Mouse (Mus musculus): Measurements from ENCODE around the gene Alox5. TPM values are rescaled to one million over a fixed set of nuclear protein-coding genes. Genes with fewer than 3 reads are reported as not detected.

Gene Alox5
- polyA plus RNA-seq, 1 experiment from 2014 or later: 0.94 TPM

GRCm38 (mm10) chr6:116398136-116398535, 62.8 kb downstream of the Alox5 start:
- no peak for ATAC-seq
- 18% methylated on average over 2 of the region's 2 CpGs for WGBS
- H3K27ac ChIP-seq (ENCODE audit: low read depth, low read length): no peak overlapping the region
- peaks cover 5% of the 10 kb centered on the region for H3K4me1 ChIP-seq (ENCODE audit: control insufficient read depth, insufficient read depth, low read depth, low read length)
- H3K4me3 ChIP-seq (ENCODE audit: low read length): no peak overlapping the region
- H3K36me3 ChIP-seq (ENCODE audit: control insufficient read depth, insufficient read depth, low read length): peaks cover 5% of the 10 kb centered on the region
- H3K9me3 ChIP-seq (ENCODE audit: control insufficient read depth, low read length): no peaks in the 10 kb centered on the region
- H3K27me3 ChIP-seq (replicated peaks; ENCODE audit: control insufficient read depth, insufficient read depth, low read length): no peaks in the 10 kb centered on the region
- no peak overlapping the region for H3K9ac ChIP-seq (ENCODE audit: low read depth, low read length)
- H3K4me2 ChIP-seq (ENCODE audit: low read length): no peak overlapping the region

GRCm38 (mm10) chr6:116397621-116398020, 63.4 kb downstream of the Alox5 start:
- Histone ChIP-seq H3K9me3 (ENCODE audit: control insufficient read depth, low read length) (no peaks in the 10 kb centered on the region), H3K4me1 (ENCODE audit: control insufficient read depth, insufficient read depth, low read depth, low read length) (peaks cover 5% of the 10 kb centered on the region), H3K27ac (ENCODE audit: low read depth, low read length) (peak overlapping the region; percentile 42; the same call in 1 of the 2 replicates), H3K36me3 (ENCODE audit: control insufficient read depth, insufficient read depth, low read length) (peaks cover 5% of the 10 kb centered on the region), H3K4me2 (ENCODE audit: low read length) (no peak overlapping the region), H3K27me3 (replicated peaks; ENCODE audit: control insufficient read depth, insufficient read depth, low read length) (no peaks in the 10 kb centered on the region), H3K4me3 (ENCODE audit: low read length) (no peak overlapping the region), H3K9ac (ENCODE audit: low read depth, low read length) (no peak overlapping the region)
- peak; percentile 63 for ATAC-seq
- 11% methylated on average over 6 of the region's 6 CpGs for WGBS

GRCm38 (mm10) chr6:116394916-116395648, 65.9 kb downstream of the Alox5 start:
- Histone ChIP-seq H3K27ac (ENCODE audit: low read depth, low read length) (no peak overlapping the region), H3K27me3 (replicated peaks; ENCODE audit: control insufficient read depth, insufficient read depth, low read length) (no peaks in the 10 kb centered on the region), H3K9me3 (ENCODE audit: control insufficient read depth, low read length) (no peaks in the 10 kb centered on the region), H3K4me3 (ENCODE audit: low read length) (no peak overlapping the region), H3K4me2 (ENCODE audit: low read length) (no peak overlapping the region), H3K4me1 (ENCODE audit: control insufficient read depth, insufficient read depth, low read depth, low read length) (peaks cover 5% of the 10 kb centered on the region), H3K36me3 (ENCODE audit: control insufficient read depth, insufficient read depth, low read length) (no peaks in the 10 kb centered on the region), H3K9ac (ENCODE audit: low read depth, low read length) (no peak overlapping the region)
- WGBS: 73% methylated on average over 2 of the region's 2 CpGs
- no peak for ATAC-seq

- H3K9me3 ChIP-seq (ENCODE audit: control insufficient read depth, low read length): no peaks in the 10 kb centered on the region
- H3K4me1 ChIP-seq (ENCODE audit: control insufficient read depth, insufficient read depth, low read depth, low read length): peaks cover 12% of the 10 kb centered on the region
- H3K27ac ChIP-seq (ENCODE audit: low read depth, low read length): no peak overlapping the region
- no peak overlapping the region for H3K4me2 ChIP-seq (ENCODE audit: low read length)
- no peaks in the 10 kb centered on the region for H3K36me3 ChIP-seq (ENCODE audit: control insufficient read depth, insufficient read depth, low read length)
- no peaks in the 10 kb centered on the region for H3K27me3 ChIP-seq (replicated peaks; ENCODE audit: control insufficient read depth, insufficient read depth, low read length)
- H3K9ac ChIP-seq (ENCODE audit: low read depth, low read length): no peak overlapping the region
- ATAC-seq: no peak
- no peak overlapping the region for H3K4me3 ChIP-seq (ENCODE audit: low read length)
Measured at GRCm38 (mm10) chr6:116389481-116389880, 71.5 kb downstream of the Alox5 start.

GRCm38 (mm10) chr6:116388068-116388467, 72.9 kb downstream of the Alox5 start:
- H3K27me3 ChIP-seq (replicated peaks; ENCODE audit: control insufficient read depth, insufficient read depth, low read length): no peaks in the 10 kb centered on the region

GRCm38 (mm10) chr6:116386506-116386905, 74.5 kb downstream of the Alox5 start:
- Histone ChIP-seq H3K27me3 (replicated peaks; ENCODE audit: control insufficient read depth, insufficient read depth, low read length) (no peaks in the 10 kb centered on the region), H3K4me2 (ENCODE audit: low read length) (peak overlapping the region; percentile 38), H3K27ac (ENCODE audit: low read depth, low read length) (no peak overlapping the region; the same call in 1 of the 2 replicates), H3K4me3 (ENCODE audit: low read length) (no peak overlapping the region), H3K4me1 (ENCODE audit: control insufficient read depth, insufficient read depth, low read depth, low read length) (peaks cover 19% of the 10 kb centered on the region), H3K36me3 (ENCODE audit: control insufficient read depth, insufficient read depth, low read length) (no peaks in the 10 kb centered on the region), H3K9ac (ENCODE audit: low read depth, low read length) (no peak overlapping the region), H3K9me3 (ENCODE audit: control insufficient read depth, low read length) (no peaks in the 10 kb centered on the region)
- ATAC-seq: no peak
- 33% methylated on average over 3 of the region's 3 CpGs for WGBS

More at GRCm38 (mm10) chr6:116388068-116388467, 72.9 kb downstream of the Alox5 start:
- Histone ChIP-seq H3K4me1 (ENCODE audit: control insufficient read depth, insufficient read depth, low read depth, low read length) (peaks cover 19% of the 10 kb centered on the region), H3K9ac (ENCODE audit: low read depth, low read length) (no peak overlapping the region), H3K9me3 (ENCODE audit: control insufficient read depth, low read length) (no peaks in the 10 kb centered on the region), H3K4me3 (ENCODE audit: low read length) (no peak overlapping the region), H3K27ac (ENCODE audit: low read depth, low read length) (no peak overlapping the region), H3K36me3 (ENCODE audit: control insufficient read depth, insufficient read depth, low read length) (no peaks in the 10 kb centered on the region), H3K4me2 (ENCODE audit: low read length) (no peak overlapping the region)
- no peak for ATAC-seq
- WGBS: 96% methylated on average over 1 of the region's 1 CpGs

GRCm38 (mm10) chr6:116386045-116386415, 74.9 kb downstream of the Alox5 start:
- no peaks in the 10 kb centered on the region for H3K27me3 ChIP-seq (replicated peaks; ENCODE audit: control insufficient read depth, insufficient read depth, low read length)
- no peaks in the 10 kb centered on the region for H3K36me3 ChIP-seq (ENCODE audit: control insufficient read depth, insufficient read depth, low read length)
- peaks cover 19% of the 10 kb centered on the region for H3K4me1 ChIP-seq (ENCODE audit: control insufficient read depth, insufficient read depth, low read depth, low read length)
- H3K9ac ChIP-seq (ENCODE audit: low read depth, low read length): peak overlapping the region; percentile 28
- WGBS: 20% methylated on average over 4 of the region's 4 CpGs
- peak overlapping the region; percentile 52 for H3K27ac ChIP-seq (ENCODE audit: low read depth, low read length)
- ATAC-seq: peak; percentile 86
- H3K4me2 ChIP-seq (ENCODE audit: low read length): peak overlapping the region; percentile 38
- H3K9me3 ChIP-seq (ENCODE audit: control insufficient read depth, low read length): no peaks in the 10 kb centered on the region
- 0 out of 2 replicates have a peak overlapping the region, but pooled peaks have one; percentile 1 for H3K4me3 ChIP-seq (ENCODE audit: low read length)

GRCm38 (mm10) chr6:116385194-116386044, 75.6 kb downstream of the Alox5 start:
- Histone ChIP-seq H3K4me1 (ENCODE audit: control insufficient read depth, insufficient read depth, low read depth, low read length) (peaks cover 19% of the 10 kb centered on the region), H3K9ac (ENCODE audit: low read depth, low read length) (no peak overlapping the region), H3K9me3 (ENCODE audit: control insufficient read depth, low read length) (no peaks in the 10 kb centered on the region), H3K36me3 (ENCODE audit: control insufficient read depth, insufficient read depth, low read length) (no peaks in the 10 kb centered on the region), H3K27ac (ENCODE audit: low read depth, low read length) (peak overlapping the region; percentile 52), H3K4me3 (ENCODE audit: low read length) (no peak overlapping the region), H3K4me2 (ENCODE audit: low read length) (peak overlapping the region; percentile 38; the same call in 1 of the 2 replicates), H3K27me3 (replicated peaks; ENCODE audit: control insufficient read depth, insufficient read depth, low read length) (no peaks in the 10 kb centered on the region)
- ATAC-seq: peak; percentile 54
- WGBS: 14% methylated on average over 5 of the region's 5 CpGs

GRCm38 (mm10) chr6:116383582-116383981, 77.4 kb downstream of the Alox5 start:
- H3K4me2 ChIP-seq (ENCODE audit: low read length): no peak overlapping the region
- no peak overlapping the region for H3K4me3 ChIP-seq (ENCODE audit: low read length)
- peak; percentile 58 for ATAC-seq
- H3K27ac ChIP-seq (ENCODE audit: low read depth, low read length): peak overlapping the region; percentile 49; the same call in 1 of the 2 replicates
- WGBS: 62% methylated on average over 10 of the region's 10 CpGs
- H3K27me3 ChIP-seq (replicated peaks; ENCODE audit: control insufficient read depth, insufficient read depth, low read length): no peaks in the 10 kb centered on the region
- no peaks in the 10 kb centered on the region for H3K36me3 ChIP-seq (ENCODE audit: control insufficient read depth, insufficient read depth, low read length)
- no peaks in the 10 kb centered on the region for H3K9me3 ChIP-seq (ENCODE audit: control insufficient read depth, low read length)
- H3K4me1 ChIP-seq (ENCODE audit: control insufficient read depth, insufficient read depth, low read depth, low read length): peaks cover 19% of the 10 kb centered on the region
- H3K9ac ChIP-seq (ENCODE audit: low read depth, low read length): no peak overlapping the region

All from hindbrain, embryonic 16.5 days (tissue).